Mouse (Mus musculus) monocyte, adult 2 months (primary cell): ENCODE data around the gene Gm10295.

Experiments used
- DNase-seq, 2 experiments: peaks; one replicate each; pipeline ENCODE4 v3.0.0; 2022; ENCODE audit warnings: low spot score in 2 of 2, low read depth in 1 of 2

The Gm10295 gene

GRCm38 (mm10) chr7:71368543-71369181, 17.4 kb upstream of the Gm10295 start:
- DNase-seq, result no peak

GRCm38 (mm10) chr7:71355596-71355995, 4.3 kb upstream of the Gm10295 start:
- no peak for DNase-seq

DNA sequence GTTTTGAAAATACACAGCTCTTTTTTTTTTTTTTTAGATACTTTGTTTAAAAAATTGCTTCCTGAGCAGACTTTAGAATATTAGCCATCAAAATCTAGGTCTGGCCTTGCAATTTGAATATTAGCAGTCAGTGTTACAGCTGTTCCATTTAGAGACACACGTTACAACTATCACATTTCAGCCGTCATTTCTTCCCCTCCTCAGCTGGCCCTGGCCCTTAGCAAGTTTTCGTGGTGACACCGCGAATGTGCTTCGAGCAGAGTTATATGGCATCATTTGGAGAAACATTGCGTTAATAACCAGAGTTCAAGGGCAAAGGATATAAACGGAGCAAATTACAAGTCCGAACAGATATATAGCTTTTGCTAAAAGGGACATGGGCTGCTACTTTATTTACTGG, 2.4 kb downstream of the Gm10295 start:
- DNase-seq, result no peak

DNA sequence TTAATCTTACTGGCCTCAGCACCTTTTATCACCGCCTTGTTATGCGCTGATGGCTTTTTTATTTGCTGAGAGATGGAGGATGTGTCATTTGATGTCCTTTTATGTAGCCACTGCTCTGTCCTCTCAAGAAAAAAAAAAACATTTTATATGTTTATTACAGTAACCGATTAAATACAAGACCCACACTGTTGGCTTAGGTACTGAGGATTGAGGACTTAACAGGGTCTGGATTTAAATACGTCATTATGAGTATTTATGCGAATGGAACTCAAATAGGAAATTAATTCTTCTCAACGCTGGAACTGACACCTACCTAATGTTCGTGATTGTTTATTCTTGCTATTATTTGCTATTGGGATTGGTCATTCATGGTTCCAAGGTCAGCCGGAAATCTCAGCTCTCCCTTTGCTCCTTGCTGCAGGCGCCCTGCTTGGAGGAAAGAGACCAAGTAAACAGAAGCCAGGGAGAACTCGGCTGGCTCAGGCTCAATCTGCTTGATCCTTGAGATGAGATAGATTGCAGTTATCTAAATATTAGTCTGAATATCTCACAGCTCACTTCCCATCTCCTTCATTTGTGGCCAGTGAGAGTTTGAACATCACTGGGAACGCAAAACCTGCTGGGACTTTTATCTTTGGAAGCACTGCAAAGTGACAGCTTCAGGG, 26.2 kb downstream of the Gm10295 start:
- no peak for DNase-seq

DNA sequence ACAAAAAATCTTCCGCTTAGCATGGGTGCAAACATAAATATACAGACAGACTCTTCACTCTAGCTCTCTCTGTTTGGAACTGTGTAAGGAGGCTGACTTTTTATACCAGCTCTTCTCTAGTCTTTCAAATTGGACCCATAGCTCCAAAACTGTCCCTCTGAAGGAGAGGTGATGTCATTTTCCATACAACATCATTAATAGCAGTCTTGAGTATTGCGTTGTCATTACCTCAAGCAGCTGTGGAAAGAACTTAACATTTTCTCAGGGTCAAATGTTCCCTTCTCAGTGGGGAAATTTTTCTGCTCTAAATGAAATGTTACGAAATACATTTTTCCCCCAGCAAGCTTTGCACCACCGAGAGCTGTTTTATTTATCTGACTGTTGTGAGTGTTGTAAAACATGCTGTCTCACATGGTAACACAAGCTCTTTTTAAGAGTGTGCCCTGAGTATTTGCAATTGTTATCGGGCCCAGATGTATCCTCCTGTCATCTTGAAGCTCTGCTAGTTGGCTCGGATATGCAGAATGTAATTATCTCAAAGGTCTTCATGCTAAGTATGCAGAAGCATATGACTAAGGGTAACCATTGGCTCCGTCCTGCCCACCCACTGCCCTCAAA, 38.0 kb downstream of the Gm10295 start:
- DNase-seq, result no peak

GRCm38 (mm10) chr7:71312375-71312774, 38.9 kb downstream of the Gm10295 start:
- no peak for DNase-seq

DNA sequence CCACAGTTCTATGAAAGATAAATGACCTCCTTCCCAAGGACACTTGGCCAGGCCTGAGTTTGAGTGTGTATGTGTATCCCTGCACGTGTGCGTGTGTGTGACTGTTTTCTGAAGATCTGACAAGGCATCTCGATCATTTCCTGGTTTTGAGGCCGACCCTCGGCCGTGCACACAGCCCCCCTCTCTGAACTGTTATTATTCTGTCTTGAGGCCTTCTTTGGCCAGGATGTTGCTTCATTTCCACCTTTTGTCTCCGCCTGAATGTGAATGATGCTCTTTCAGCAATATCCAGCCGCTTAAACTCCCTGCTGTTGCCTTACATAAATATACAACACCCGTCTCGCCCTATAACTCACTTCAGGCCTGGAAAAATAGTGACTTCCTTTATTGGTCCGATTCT, 39.9 kb downstream of the Gm10295 start:
- no peak for DNase-seq

- no peak for DNase-seq
Observed at GRCm38 (mm10) chr7:71308051-71308450, 43.2 kb downstream of the Gm10295 start.

GRCm38 (mm10) chr7:71302714-71303113, 48.6 kb downstream of the Gm10295 start:
- no peak for DNase-seq
